Mouse (Mus musculus): ENCODE results near the gene Il13ra2.
"Not testable (repeated sequence)": the region's sequence is repeated elsewhere in the genome, so short reads cannot be mapped to it uniquely, and the experiment has no call there.

The Il13ra2 gene

GRCm38 (mm10) chrX:147429129-147429528 is at the start of gene Il13ra2:
Gene Il13ra2 (minus strand): TSS chrX:147429192.
- no peak for DNase-seq (ENCODE audit: low read depth)

DNA sequence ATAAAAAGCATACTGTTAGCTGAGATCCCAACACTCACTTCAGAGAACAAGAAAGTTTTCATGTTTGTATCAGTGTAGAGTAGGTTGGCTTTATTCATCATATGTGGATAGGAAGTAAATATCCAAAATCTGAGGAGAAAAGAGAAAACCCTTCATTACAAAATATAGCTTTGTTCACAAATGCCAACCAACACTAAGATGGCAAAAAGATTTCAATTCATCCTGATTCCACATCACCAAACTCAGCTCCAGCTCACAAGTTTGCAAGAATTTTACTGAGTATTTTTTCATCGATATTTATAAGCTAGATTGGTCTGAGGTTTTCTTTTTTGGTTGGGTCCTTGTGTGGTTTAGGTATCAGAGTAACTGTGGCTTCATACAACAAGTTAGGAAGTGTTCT is 24.6 kb upstream of the Il13ra2 start, which contains the start of gene Vmn1r239-ps:
TSS of gene Vmn1r239-ps (minus strand) at position 101 of the 400 bp plus-strand sequence.
- DNase-seq (ENCODE audit: low read depth): not testable (repeated sequence)

DNA sequence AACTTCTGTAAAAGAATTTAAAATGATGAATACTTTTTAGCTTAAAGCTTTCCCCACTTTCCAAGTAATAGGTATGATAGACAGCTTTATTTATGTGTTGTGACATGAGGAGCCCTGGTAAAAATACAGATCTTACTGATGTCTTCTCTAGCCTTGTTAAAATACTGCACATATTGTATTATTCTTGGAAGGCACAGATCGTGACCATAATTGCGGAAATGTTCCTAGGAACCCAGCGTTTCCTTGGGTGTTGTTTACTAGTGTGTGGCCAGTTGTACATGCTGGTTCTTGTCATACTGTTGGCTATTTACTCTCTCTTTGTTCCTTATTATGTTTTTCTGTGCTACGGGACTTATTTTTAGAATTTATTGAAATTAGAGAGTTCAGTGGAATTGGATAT is 14.4 kb upstream of the Il13ra2 start:
- no peak for DNase-seq (ENCODE audit: low read depth)

- DNase-seq (ENCODE audit: low read depth): no peak
These were observed 6.4 kb upstream of the Il13ra2 start for GRCm38 (mm10) chrX:147435400-147435799.

- no peak for DNase-seq (ENCODE audit: low read depth)
These were observed 761 bp upstream of the Il13ra2 start for GRCm38 (mm10) chrX:147429753-147430152.

GRCm38 (mm10) chrX:147393446-147393845 is 35.5 kb downstream of the Il13ra2 start:
- DNase-seq (ENCODE audit: low read depth): no peak

DNA sequence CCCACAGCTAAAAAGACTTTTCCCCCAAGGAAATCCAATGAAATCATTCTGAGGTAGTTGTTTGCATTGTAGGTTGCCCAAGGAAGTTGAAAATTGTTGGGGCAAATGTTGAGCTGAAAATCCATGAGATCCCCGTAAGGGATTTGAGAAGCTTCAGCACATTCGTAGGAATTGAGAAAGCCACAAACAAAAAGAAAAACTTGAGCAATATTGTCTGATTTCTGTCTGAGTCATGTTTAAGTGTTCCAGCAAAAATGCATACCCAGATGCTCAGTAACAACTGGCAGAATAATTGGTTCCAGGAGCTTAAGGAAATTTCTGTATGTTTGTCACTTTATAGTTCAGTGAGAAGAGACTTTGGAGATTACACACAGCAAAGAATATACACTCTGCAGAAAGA is 79.8 kb downstream of the Il13ra2 start:
- DNase-seq (ENCODE audit: low read depth): no peak

Data from 416B (cell line).